Mouse (Mus musculus): Measurements from ENCODE around the gene Gphn.

GRCm38 (mm10) chr12:78645282-78645681 is 419.1 kb downstream of the Gphn start:
- TF ChIP-seq EP300 (optimal IDR thresholded peaks at IDR 0.05) (no peak), CTCF (IDR thresholded peaks at IDR 0.05; ENCODE audit: low read depth) (no peak)

Measured in stomach, postnatal 0 days (tissue).